Mouse (Mus musculus) heart, adult 2 months (tissue): ENCODE measurements around the gene Pimreg.

Source experiments
- CTCF ChIP-seq: fragments of 200-600 bp; IDR thresholded peaks from 2 replicates; pipeline ENCODE4 v1.8.1; 2022; ENCODE audit warnings: antibody characterized with exemption, mild to moderate bottlenecking, moderate library complexity
- EP300 ChIP-seq: fragments of 200-500 bp; IDR thresholded peaks from 2 replicates; pipeline ENCODE4 v1.6.1; 2011; ENCODE audit warnings: low read depth, low read length, control low read depth; ENCODE audit not compliant: insufficient read depth

DNA sequence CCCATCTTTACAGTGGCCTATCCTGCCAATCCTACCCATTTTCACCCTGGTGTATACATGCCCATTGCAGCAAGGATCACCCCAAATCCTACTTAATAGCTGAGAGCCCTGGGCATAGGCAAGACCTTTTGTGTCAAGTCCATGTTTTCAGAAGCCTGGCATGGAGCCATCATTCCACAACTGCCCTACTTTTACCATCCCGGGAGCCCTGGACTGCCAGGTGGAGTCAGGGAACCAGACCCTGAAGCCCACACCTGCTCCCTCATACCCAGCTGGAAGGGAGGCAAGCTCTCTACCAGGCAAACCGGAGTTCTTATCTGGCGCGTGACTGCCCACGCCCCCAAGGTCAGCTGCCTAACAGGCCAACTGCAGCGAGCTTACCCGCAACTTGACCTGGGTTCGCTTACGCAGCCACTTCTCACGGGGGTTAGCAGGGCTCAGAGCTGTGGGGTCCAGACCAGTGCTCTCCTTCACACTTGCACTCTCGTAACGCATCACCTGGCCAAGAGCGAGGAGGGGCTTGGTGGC, 19.3 kb downstream of the Pimreg start:
- TF ChIP-seq EP300, result no peak
- no peak for TF ChIP-seq CTCF
